Mouse (Mus musculus) small intestine, adult 2 months (tissue): ENCODE data around the gene Stx11. TPM values are rescaled to one million over a fixed set of nuclear protein-coding genes. Genes with fewer than 3 reads are reported as not detected.
A peak's percentile ranks its signal among the peaks of the same experiment; 100 is the strongest.

Source experiments
- H3K27ac ChIP-seq: fragments of 200-500 bp; 2 replicates; pipeline ENCODE4 v1.5.1; 2012; ENCODE audit warnings: low read depth, low read length, control low read depth, inconsistent platforms; ENCODE audit not compliant: insufficient read depth
- H3K27me3 ChIP-seq: fragments of 200-500 bp; 2 replicates; pipeline ENCODE4 v1.6.1; 2012; ENCODE audit warnings: mild to moderate bottlenecking, moderate library complexity, low read length, inconsistent platforms; ENCODE audit not compliant: control insufficient read depth, insufficient read depth
- H3K36me3 ChIP-seq: fragments of 200-500 bp; 2 replicates; pipeline ENCODE4 v1.6.1; 2012; ENCODE audit warnings: mild to moderate bottlenecking, low read length, control low read depth, inconsistent platforms; ENCODE audit not compliant: control insufficient read depth, insufficient read depth
- H3K4me1 ChIP-seq: fragments of 200-500 bp; 2 replicates; pipeline ENCODE4 v1.6.1; 2012; ENCODE audit warnings: low read length, inconsistent platforms, mixed read lengths; ENCODE audit not compliant: control insufficient read depth, insufficient read depth, insufficient read length
- H3K4me3 ChIP-seq: fragments of 200-500 bp; 2 replicates; pipeline ENCODE4 v1.5.1; 2012; ENCODE audit warnings: low read depth, mild to moderate bottlenecking, control low read depth, inconsistent platforms, low read length, moderate library complexity
- CTCF ChIP-seq: fragments of 200-500 bp; IDR thresholded peaks from 2 replicates; pipeline ENCODE4 v1.5.1; 2012; ENCODE audit warnings: low read depth, mild to moderate bottlenecking, control low read depth, inconsistent platforms, low read length, moderate library complexity, mixed read lengths; ENCODE audit not compliant: insufficient replicate concordance, insufficient read length; ENCODE audit errors: extremely low read depth
- POLR2A ChIP-seq: fragments of 200-500 bp; IDR thresholded peaks from 2 replicates; pipeline ENCODE4 v1.6.1; 2012; ENCODE audit warnings: low read depth, mild to moderate bottlenecking, control low read depth, inconsistent platforms, low read length, moderate library complexity
- WGBS: fragments of 180-500 bp; shearing (Covaris S2); methylation state at CpG from one replicate; pipeline ENCODE4 v1.1.7; 2018; 5-methylcytosine and 5-hydroxymethylcytosine counted together
- polyA plus RNA-seq: library from polyadenylated mRNA; depleted of rRNA; stranded (reverse); fragments of >200 nt; gene quantifications from 2 replicates; pipeline ENCODE4 v1.2.3, GENCODE M21; 2012; rRNA removed

The Stx11 gene
- 1.6 and 3.3 TPM in 2 replicates for polyA plus RNA-seq

- WGBS, result 5% methylated on average over 56 of the region's 56 CpGs
- no peaks in the 10 kb centered on the region for H3K27me3 ChIP-seq
These were observed at the start of gene Stx11 for GRCm38 (mm10) chr10:12964151-12965075. TSS of gene Stx11 (minus strand) at chr10:12964298.

GRCm38 (mm10) chr10:13008737-13009121 is 44.6 kb upstream of the Stx11 start:
- Histone ChIP-seq H3K27me3 (no peaks in the 10 kb centered on the region), H3K4me1 (peaks cover 5% of the 10 kb centered on the region; the same call in 1 of the 2 replicates), H3K4me3 (peak overlapping the region; percentile 97), H3K27ac (no peak overlapping the region), H3K36me3 (no peaks in the 10 kb centered on the region)
- under 1% methylated on average over 29 of the region's 29 CpGs for WGBS
- TF ChIP-seq CTCF (no peak), POLR2A (no peak)

More at GRCm38 (mm10) chr10:12964151-12965075, at the start of gene Stx11:
- H3K27ac ChIP-seq, result peak within 1 kb of the TSS; percentile 29; the same call in 1 of the 2 replicates
- peak within 1 kb of the TSS; percentile 97 for H3K4me3 ChIP-seq
- TF ChIP-seq CTCF (no peak), POLR2A (no peak)
- no peaks in the 10 kb centered on the region; the same call in 1 of the 2 replicates for H3K4me1 ChIP-seq
- no peaks in the 10 kb centered on the region for H3K36me3 ChIP-seq

- peaks cover 5% of the 10 kb centered on the region; the same call in 1 of the 2 replicates for H3K4me1 ChIP-seq
- no peaks in the 10 kb centered on the region for H3K27me3 ChIP-seq
- H3K4me3 ChIP-seq, result peak overlapping the region; percentile 97
- no peaks in the 10 kb centered on the region for H3K36me3 ChIP-seq
- peak; percentile 50 for TF ChIP-seq POLR2A
- TF ChIP-seq CTCF, result no peak; the same call in 1 of the 2 replicates
- no peak overlapping the region for H3K27ac ChIP-seq
- WGBS, result 1% methylated on average over 52 of the region's 52 CpGs
These were observed 44.0 kb upstream of the Stx11 start for GRCm38 (mm10) chr10:13007876-13008736.

GRCm38 (mm10) chr10:13005043-13005442 is 40.9 kb upstream of the Stx11 start, which contains the start of gene Sf3b5:
TSS of gene Sf3b5 (plus strand) at chr10:13005343.
- WGBS, result 81% methylated on average over 3 of the region's 3 CpGs
- no peaks in the 10 kb centered on the region for H3K36me3 ChIP-seq
- H3K4me1 ChIP-seq, result peaks cover 3% of the 10 kb centered on the region; the same call in 1 of the 2 replicates
- no peak within 1 kb of the TSS for H3K27ac ChIP-seq
- TF ChIP-seq CTCF (no peak), POLR2A (no peak)
- H3K4me3 ChIP-seq, result no peak within 1 kb of the TSS
- H3K27me3 ChIP-seq, result no peaks in the 10 kb centered on the region

- TF ChIP-seq CTCF, result peak; percentile 67; the same call in 1 of the 2 replicates
- no peak for TF ChIP-seq POLR2A
- 39% methylated on average over 17 of the region's 17 CpGs for WGBS
- no peaks in the 10 kb centered on the region for H3K4me1 ChIP-seq
- H3K36me3 ChIP-seq, result no peaks in the 10 kb centered on the region
- H3K27me3 ChIP-seq, result no peaks in the 10 kb centered on the region
- H3K27ac ChIP-seq, result no peak overlapping the region
- no peak overlapping the region for H3K4me3 ChIP-seq
These were observed 32.8 kb upstream of the Stx11 start for GRCm38 (mm10) chr10:12996736-12997477.

GRCm38 (mm10) chr10:12993411-12994039 is 29.4 kb upstream of the Stx11 start:
- no peak for TF ChIP-seq POLR2A
- no peak for TF ChIP-seq CTCF
- Histone ChIP-seq H3K4me1 (no peaks in the 10 kb centered on the region), H3K27ac (no peak overlapping the region), H3K36me3 (no peaks in the 10 kb centered on the region), H3K4me3 (no peak overlapping the region; the same call in 1 of the 2 replicates), H3K27me3 (no peaks in the 10 kb centered on the region)
- 70% methylated on average over 25 of the region's 25 CpGs for WGBS
